Mouse (Mus musculus) testis, adult 2 months (tissue): Measurements from ENCODE around the gene Cyb5b. TPM values are rescaled to one million over a fixed set of nuclear protein-coding genes. Genes with fewer than 3 reads are reported as not detected.

ENCODE experiments used
- H3K27ac ChIP-seq: fragments of 200-500 bp; 2 replicates; pipeline ENCODE4 v1.5.1; 2012; ENCODE audit warnings: low read depth, low read length; ENCODE audit not compliant: control insufficient read depth, insufficient read depth
- H3K27me3 ChIP-seq: fragments of 200-500 bp; 2 replicates; pipeline ENCODE4 v1.6.1; 2012; ENCODE audit warnings: mild to moderate bottlenecking, low read length, moderate library complexity; ENCODE audit not compliant: control insufficient read depth, insufficient read depth
- H3K36me3 ChIP-seq: fragments of 200-500 bp; 2 replicates; pipeline ENCODE4 v1.6.1; 2012; ENCODE audit warnings: mild to moderate bottlenecking, low read length; ENCODE audit not compliant: control insufficient read depth, insufficient read depth
- H3K4me1 ChIP-seq: fragments of 200-500 bp; 2 replicates; pipeline ENCODE4 v1.6.1; 2012; ENCODE audit warnings: low read length; ENCODE audit not compliant: control insufficient read depth, insufficient read depth
- H3K4me3 ChIP-seq: fragments of 200-500 bp; 2 replicates; pipeline ENCODE4 v1.5.1; 2012; ENCODE audit warnings: low read depth, mild to moderate bottlenecking, low read length, moderate library complexity, mixed read lengths; ENCODE audit not compliant: control insufficient read depth
- CTCF ChIP-seq: fragments of 200-500 bp; IDR thresholded peaks from 2 replicates; pipeline ENCODE4 v1.5.1; 2012; ENCODE audit warnings: low read depth, mild to moderate bottlenecking, inconsistent platforms, low read length, moderate library complexity; ENCODE audit not compliant: control insufficient read depth, insufficient read depth, insufficient replicate concordance
- POLR2A ChIP-seq: fragments of 200-500 bp; IDR thresholded peaks from 2 replicates; pipeline ENCODE4 v1.6.1; 2012; ENCODE audit warnings: low read depth, mild to moderate bottlenecking, inconsistent platforms, low read length, moderate library complexity; ENCODE audit not compliant: control insufficient read depth
- polyA plus RNA-seq: library from polyadenylated mRNA; depleted of rRNA; stranded (reverse); fragments of >200 nt; gene quantifications from 2 replicates; pipeline ENCODE4 v1.2.3, GENCODE M21; 2012; rRNA removed

The Cyb5b gene
- polyA plus RNA-seq, 1 experiment, result 31.4 TPM

- Histone ChIP-seq H3K4me1 (peaks cover 13% of the 10 kb centered on the region), H3K27ac (no peak overlapping the region), H3K27me3 (no peaks in the 10 kb centered on the region), H3K36me3 (no peaks in the 10 kb centered on the region), H3K4me3 (no peak overlapping the region)
- TF ChIP-seq POLR2A, result no peak
- no peak for TF ChIP-seq CTCF
Observed at GRCm38 (mm10) chr8:107219078-107219477, 68.6 kb downstream of the Cyb5b start.

GRCm38 (mm10) chr8:107221924-107222851 is 71.7 kb downstream of the Cyb5b start:
- Histone ChIP-seq H3K27me3 (no peaks in the 10 kb centered on the region), H3K27ac (no peak overlapping the region), H3K4me3 (no peak overlapping the region)

GRCm38 (mm10) chr8:107226183-107226582 is 75.7 kb downstream of the Cyb5b start:
- TF ChIP-seq CTCF (no peak), POLR2A (no peak)
- Histone ChIP-seq H3K4me1 (no peaks in the 10 kb centered on the region), H3K4me3 (no peak overlapping the region), H3K36me3 (no peaks in the 10 kb centered on the region), H3K27me3 (no peaks in the 10 kb centered on the region), H3K27ac (no peak overlapping the region)

More at GRCm38 (mm10) chr8:107221924-107222851, 71.7 kb downstream of the Cyb5b start:
- TF ChIP-seq CTCF (no peak), POLR2A (no peak)
- H3K4me1 ChIP-seq, result peaks cover 7% of the 10 kb centered on the region
- H3K36me3 ChIP-seq, result no peaks in the 10 kb centered on the region

- Histone ChIP-seq H3K4me3 (no peak overlapping the region), H3K36me3 (no peaks in the 10 kb centered on the region), H3K4me1 (no peaks in the 10 kb centered on the region), H3K27me3 (no peaks in the 10 kb centered on the region), H3K27ac (no peak overlapping the region)
- TF ChIP-seq CTCF (no peak), POLR2A (no peak)
Observed at GRCm38 (mm10) chr8:107227011-107227626, 76.7 kb downstream of the Cyb5b start.

- no peaks in the 10 kb centered on the region for H3K36me3 ChIP-seq
- no peaks in the 10 kb centered on the region for H3K27me3 ChIP-seq
- H3K4me3 ChIP-seq, result no peak overlapping the region
- no peak overlapping the region for H3K27ac ChIP-seq
- TF ChIP-seq POLR2A (no peak), CTCF (no peak)
- H3K4me1 ChIP-seq, result no peaks in the 10 kb centered on the region
Observed at GRCm38 (mm10) chr8:107233251-107233650, 82.8 kb downstream of the Cyb5b start.

- H3K27ac ChIP-seq, result no peak overlapping the region
- H3K4me1 ChIP-seq, result no peaks in the 10 kb centered on the region
- TF ChIP-seq POLR2A (no peak), CTCF (no peak)
- H3K4me3 ChIP-seq, result no peak overlapping the region
- H3K36me3 ChIP-seq, result no peaks in the 10 kb centered on the region
- H3K27me3 ChIP-seq, result no peaks in the 10 kb centered on the region
Observed at GRCm38 (mm10) chr8:107233718-107234117, 83.3 kb downstream of the Cyb5b start.

Other genes starting within 250 kb of the Cyb5b start
- gene Sntb2, start 214.9 kb upstream of the Cyb5b start, polyA plus RNA-seq, result 13.4 and 14.4 TPM in 2 replicates
- 97.0 and 104 TPM in 2 replicates for gene Vps4a, start 119.4 kb upstream of the Cyb5b start, polyA plus RNA-seq
- 1.7 and 1.8 TPM in 2 replicates for gene Pdf, start 102.0 kb upstream of the Cyb5b start, polyA plus RNA-seq
- gene Cog8, start 94.0 kb upstream of the Cyb5b start, polyA plus RNA-seq, result 78.6 and 87.1 TPM in 2 replicates
- gene Nip7, start 93.8 kb upstream of the Cyb5b start, polyA plus RNA-seq, result 32.1 and 37.3 TPM in 2 replicates
- gene Tmed6, start 85.0 kb upstream of the Cyb5b start, polyA plus RNA-seq, result 92.7 and 108 TPM in 2 replicates
- gene Terf2, start 54.1 kb upstream of the Cyb5b start, polyA plus RNA-seq, result 13.6 and 14.1 TPM in 2 replicates
- gene Nfat5, start 142.8 kb downstream of the Cyb5b start, polyA plus RNA-seq, result 14.8 and 21.4 TPM in 2 replicates